Mouse (Mus musculus) hindbrain, embryonic 15.5 days (tissue): Measurements from ENCODE around the gene BC067074. TPM values are rescaled to one million over a fixed set of nuclear protein-coding genes. Genes with fewer than 3 reads are reported as not detected.
A peak's percentile ranks its signal among the peaks of the same experiment; 100 is the strongest.
"Not testable (repeated sequence)": the region's sequence is repeated elsewhere in the genome, so short reads cannot be mapped to it uniquely, and the experiment has no call there.

Experiments
- ATAC-seq: fragments of 200-750 bp; cut with Nextera tagmentation; 2 replicates; pipeline ENCODE4 v1.8.0; 2017; ENCODE audit warnings: low read depth, moderate number of reproducible peaks, moderate TSS enrichment; ENCODE audit not compliant: low FRiP score
- H3K27ac ChIP-seq: fragments of 300-500 bp; sonication (generic); replicated peaks from 2 replicates; pipeline ENCODE4 v1.5.1; 2015; ENCODE audit warnings: mild to moderate bottlenecking, inconsistent platforms
- H3K27me3 ChIP-seq: fragments of 300-500 bp; sonication (generic); 2 replicates; pipeline ENCODE4 v1.6.1; 2015; ENCODE audit warnings: control low read depth, inconsistent platforms
- H3K36me3 ChIP-seq: fragments of 300-500 bp; sonication (generic); 2 replicates; pipeline ENCODE4 v1.6.1; 2015; ENCODE audit warnings: control low read depth, inconsistent platforms
- H3K4me1 ChIP-seq: fragments of 300-500 bp; sonication (generic); replicated peaks from 2 replicates; pipeline ENCODE4 v1.6.1; 2015; ENCODE audit warnings: control low read depth, inconsistent platforms
- H3K4me2 ChIP-seq: fragments of 300-500 bp; sonication (generic); 2 replicates; pipeline ENCODE4 v1.6.1; 2015; ENCODE audit warnings: moderate library complexity, mild to moderate bottlenecking, inconsistent platforms
- H3K4me3 ChIP-seq: fragments of 300-500 bp; sonication (generic); 2 replicates; pipeline ENCODE4 v1.5.1; 2015; ENCODE audit warnings: mild to moderate bottlenecking, inconsistent platforms
- H3K9ac ChIP-seq: fragments of 300-500 bp; sonication (generic); 2 replicates; pipeline ENCODE4 v1.6.1; 2015; ENCODE audit warnings: inconsistent platforms
- H3K9me3 ChIP-seq: fragments of 300-500 bp; sonication (generic); 2 replicates; pipeline ENCODE4 v1.6.1; 2016; ENCODE audit warnings: control low read depth, inconsistent platforms
- WGBS: fragments of 180-500 bp; shearing (Covaris S2); methylation state at CpG from one replicate; pipeline ENCODE4 v1.1.7; 2015; 5-methylcytosine and 5-hydroxymethylcytosine counted together
- polyA plus RNA-seq: library from polyadenylated mRNA; unstranded; fragments of >200 nt; fragmentation: Nextera tagmentation; extraction: Ambion mirVana; gene quantifications from 2 replicates; pipeline ENCODE4 v1.2.1, GENCODE M21; 2015

Gene BC067074
- polyA plus RNA-seq: 1.1 TPM in 2 replicates

DNA sequence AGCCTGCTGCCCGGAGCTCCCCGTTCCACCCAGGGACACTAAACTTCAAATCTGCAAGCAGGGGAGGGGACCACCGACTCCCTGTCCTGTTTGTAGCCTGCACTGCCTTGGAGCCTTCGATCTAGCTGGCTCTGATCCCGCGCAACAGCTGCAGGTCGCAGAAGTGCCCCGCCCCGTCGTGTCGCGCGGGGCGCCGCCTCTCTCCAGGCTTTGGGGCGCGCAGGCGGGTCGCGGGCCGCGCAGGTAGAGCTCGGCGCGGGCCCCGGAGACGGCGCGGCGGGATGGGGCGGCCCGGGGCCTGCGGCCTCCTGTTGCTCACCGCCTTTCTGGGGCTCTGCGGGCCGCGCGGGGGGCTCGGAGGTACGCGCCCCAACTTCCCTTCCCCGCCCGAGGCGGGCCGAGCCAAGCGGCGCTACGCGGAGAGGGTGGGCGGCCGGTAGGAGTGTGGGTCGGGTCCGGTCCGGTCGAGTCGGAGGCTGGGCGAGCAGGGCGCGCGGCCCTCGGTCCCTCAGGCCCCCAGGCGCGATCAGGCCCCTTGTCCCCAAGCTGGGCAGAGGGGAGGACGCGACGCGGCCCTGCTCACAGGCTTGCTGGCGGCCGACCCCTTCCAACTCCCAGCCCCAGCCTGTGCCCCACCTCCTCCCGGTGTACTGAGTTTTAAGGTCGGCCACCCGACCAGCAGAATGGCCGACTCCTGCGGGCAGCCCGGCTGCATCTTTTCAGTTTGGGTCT, at the start of gene BC067074:
TSS of gene BC067074 (plus strand) at position 185 of the 732 bp plus-strand sequence.
- 1% methylated on average over 58 of the region's 75 CpGs for WGBS
- no peaks in the 10 kb centered on the region for H3K9me3 ChIP-seq
- H3K27me3 ChIP-seq: peaks cover 20% of the 10 kb centered on the region
- peak; percentile 79 for ATAC-seq
- H3K4me3 ChIP-seq: peak within 1 kb of the TSS; percentile 56
- H3K9ac ChIP-seq: peak within 1 kb of the TSS; percentile 47
- no peak within 1 kb of the TSS for H3K27ac ChIP-seq
- H3K36me3 ChIP-seq: no peaks in the 10 kb centered on the region
- peak within 1 kb of the TSS; percentile 93 for H3K4me2 ChIP-seq
- peaks cover 10% of the 10 kb centered on the region; the same call in 1 of the 2 replicates for H3K4me1 ChIP-seq

DNA sequence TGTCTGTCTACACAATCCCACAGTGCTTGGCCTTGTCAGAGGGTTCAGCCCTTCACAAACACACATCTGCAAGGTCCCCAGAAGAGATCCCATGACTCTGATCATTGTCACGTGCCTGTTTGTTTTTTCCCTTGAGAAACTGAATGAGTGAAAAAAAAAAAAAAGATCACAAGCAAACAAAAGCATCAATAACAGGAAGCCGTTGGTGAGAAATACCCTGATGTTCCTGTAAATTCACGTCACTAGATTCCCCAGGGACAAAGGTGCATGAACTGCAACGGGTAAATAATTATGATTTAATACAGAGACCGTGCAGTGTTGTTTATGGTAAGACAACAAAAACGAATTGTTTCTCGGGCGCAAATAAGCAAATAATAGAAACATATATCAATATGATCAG, 47.9 kb upstream of the BC067074 start:
- H3K27ac ChIP-seq: no peak overlapping the region
- no peaks in the 10 kb centered on the region for H3K4me1 ChIP-seq
- H3K4me3 ChIP-seq: no peak overlapping the region
- H3K9ac ChIP-seq: no peak overlapping the region
- no peaks in the 10 kb centered on the region for H3K9me3 ChIP-seq
- H3K27me3 ChIP-seq: no peaks in the 10 kb centered on the region
- WGBS: 68% methylated on average over 8 of the region's 8 CpGs
- H3K4me2 ChIP-seq: no peak overlapping the region
- no peaks in the 10 kb centered on the region for H3K36me3 ChIP-seq
- ATAC-seq: no peak

DNA sequence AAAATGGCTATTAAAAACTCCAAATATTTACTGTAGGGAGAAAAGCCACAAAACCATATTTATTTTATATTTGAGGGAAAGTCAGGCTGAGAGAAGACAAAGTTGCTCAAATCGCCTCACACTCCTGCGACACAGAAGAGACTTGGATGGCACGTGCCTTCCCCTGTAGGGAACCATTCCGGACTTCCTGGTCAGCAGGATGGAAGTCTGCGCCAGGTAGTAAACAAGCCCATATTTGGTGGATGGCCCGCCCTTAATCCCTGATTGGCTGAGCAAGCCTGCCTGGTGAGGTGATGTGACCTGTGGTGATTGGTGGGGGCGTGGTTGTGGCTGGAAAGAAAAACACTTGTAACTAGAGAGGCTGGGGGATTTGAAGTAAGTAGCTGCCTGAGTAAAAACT, 40.4 kb upstream of the BC067074 start:
- not testable (repeated sequence) for H3K36me3 ChIP-seq, H3K4me1 ChIP-seq, H3K27me3 ChIP-seq, ATAC-seq, H3K4me2 ChIP-seq, H3K4me3 ChIP-seq, H3K9ac ChIP-seq, H3K9me3 ChIP-seq, H3K27ac ChIP-seq
- WGBS: 90% methylated on average over 7 of the region's 7 CpGs

DNA sequence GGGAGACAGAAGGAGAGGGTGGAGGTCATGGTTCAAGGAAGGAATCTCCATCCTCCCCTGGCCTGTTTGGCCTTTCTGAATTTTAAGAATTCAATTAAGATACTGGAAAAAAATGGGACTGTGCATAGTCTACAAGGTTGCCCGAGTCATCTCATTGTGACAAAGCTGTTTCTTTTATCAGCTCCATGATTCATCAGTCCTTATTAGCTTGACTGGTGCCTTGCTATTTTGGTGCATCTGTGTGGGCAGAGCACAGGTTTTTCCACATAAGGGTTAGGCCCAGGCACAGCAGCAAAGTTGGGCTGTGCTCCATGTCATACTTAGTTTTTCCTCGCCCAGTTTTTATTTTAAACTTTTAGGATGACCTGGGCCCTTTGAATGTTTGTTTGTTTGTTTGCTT, 36.2 kb upstream of the BC067074 start:
- Histone ChIP-seq H3K27ac (no peak overlapping the region), H3K36me3 (no peaks in the 10 kb centered on the region), H3K4me1 (no peaks in the 10 kb centered on the region), H3K27me3 (no peaks in the 10 kb centered on the region), H3K9me3 (no peaks in the 10 kb centered on the region), H3K4me2 (no peak overlapping the region), H3K9ac (no peak overlapping the region), H3K4me3 (no peak overlapping the region)
- WGBS: 93% methylated on average over 2 of the region's 2 CpGs
- no peak for ATAC-seq

DNA sequence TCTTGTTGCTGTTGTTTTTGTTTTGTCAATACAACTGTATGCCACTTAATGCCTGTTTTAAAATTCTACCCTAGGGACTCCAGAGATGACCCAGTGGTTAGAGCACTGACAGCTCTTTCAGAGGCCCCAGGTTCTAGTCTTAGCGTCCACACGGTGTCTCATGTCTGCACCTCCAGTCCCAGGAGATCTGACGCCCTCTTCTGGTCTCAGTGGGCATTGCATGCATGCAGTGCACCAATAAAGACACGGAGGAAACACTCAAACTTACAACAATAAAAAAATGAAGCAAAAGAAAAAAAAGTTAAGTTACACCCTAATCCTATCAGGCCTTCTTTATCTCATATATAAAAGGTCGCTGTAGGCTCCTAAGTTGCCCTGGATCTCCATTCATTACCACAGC, 35.8 kb upstream of the BC067074 start:
- no peaks in the 10 kb centered on the region for H3K4me1 ChIP-seq
- ATAC-seq: no peak
- no peaks in the 10 kb centered on the region for H3K9me3 ChIP-seq
- H3K27ac ChIP-seq: no peak overlapping the region
- 43% methylated on average over 5 of the region's 5 CpGs for WGBS
- H3K4me2 ChIP-seq: no peak overlapping the region
- H3K9ac ChIP-seq: no peak overlapping the region
- H3K27me3 ChIP-seq: no peaks in the 10 kb centered on the region
- H3K4me3 ChIP-seq: no peak overlapping the region
- no peaks in the 10 kb centered on the region for H3K36me3 ChIP-seq

DNA sequence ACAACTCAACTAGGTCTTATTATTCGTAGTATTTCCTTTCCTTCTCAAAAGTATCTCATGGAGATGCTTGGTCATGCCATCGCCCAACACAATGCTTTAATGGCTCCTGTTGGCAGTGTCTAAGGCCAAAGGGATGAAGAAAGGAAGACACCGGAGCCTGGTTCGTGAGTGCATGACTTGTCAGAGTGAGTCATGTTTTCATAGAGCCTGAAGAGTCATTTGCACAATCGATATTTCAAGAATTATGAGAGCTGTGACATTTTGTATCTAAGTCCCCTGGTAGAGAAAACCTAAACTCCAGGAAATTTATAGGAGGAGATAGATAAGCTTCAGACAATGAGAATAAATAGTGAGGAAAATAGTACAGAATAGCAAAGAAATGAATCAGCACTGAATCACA, 33.7 kb upstream of the BC067074 start:
- ATAC-seq: no peak
- H3K4me3 ChIP-seq: no peak overlapping the region
- H3K36me3 ChIP-seq: no peaks in the 10 kb centered on the region
- no peak overlapping the region for H3K9ac ChIP-seq
- no peak overlapping the region for H3K27ac ChIP-seq
- no peaks in the 10 kb centered on the region for H3K9me3 ChIP-seq
- H3K4me2 ChIP-seq: no peak overlapping the region
- H3K27me3 ChIP-seq: no peaks in the 10 kb centered on the region
- H3K4me1 ChIP-seq: no peaks in the 10 kb centered on the region
- WGBS: 93% methylated on average over 5 of the region's 5 CpGs

DNA sequence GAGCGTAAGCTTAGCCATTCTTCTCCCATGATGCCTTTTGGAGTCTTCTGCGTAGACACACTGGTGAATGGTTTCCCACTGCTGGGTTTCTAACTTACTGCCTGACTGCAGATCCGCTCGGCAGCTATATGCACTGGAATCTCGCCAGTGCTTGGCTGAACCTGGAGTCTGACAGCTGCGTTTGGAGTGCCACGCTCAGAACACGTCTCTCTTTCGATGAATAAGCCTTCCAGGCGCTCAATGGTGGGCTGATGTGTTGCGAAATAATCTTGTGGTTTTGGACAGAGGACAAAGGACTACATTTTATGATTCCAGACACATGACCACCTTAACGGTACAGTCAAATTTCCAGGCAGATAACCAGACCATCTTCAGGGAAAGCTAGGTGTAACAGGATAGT, 30.1 kb upstream of the BC067074 start:
- no peak overlapping the region for H3K4me3 ChIP-seq
- H3K9me3 ChIP-seq: no peaks in the 10 kb centered on the region
- 67% methylated on average over 12 of the region's 12 CpGs for WGBS
- H3K36me3 ChIP-seq: no peaks in the 10 kb centered on the region
- no peaks in the 10 kb centered on the region for H3K27me3 ChIP-seq
- ATAC-seq: peak; percentile 30; the same call in 1 of the 2 replicates
- no peak overlapping the region; the same call in 1 of the 2 replicates for H3K27ac ChIP-seq
- no peak overlapping the region for H3K9ac ChIP-seq
- peak overlapping the region; percentile 14; the same call in 1 of the 2 replicates for H3K4me2 ChIP-seq
- no peaks in the 10 kb centered on the region for H3K4me1 ChIP-seq

DNA sequence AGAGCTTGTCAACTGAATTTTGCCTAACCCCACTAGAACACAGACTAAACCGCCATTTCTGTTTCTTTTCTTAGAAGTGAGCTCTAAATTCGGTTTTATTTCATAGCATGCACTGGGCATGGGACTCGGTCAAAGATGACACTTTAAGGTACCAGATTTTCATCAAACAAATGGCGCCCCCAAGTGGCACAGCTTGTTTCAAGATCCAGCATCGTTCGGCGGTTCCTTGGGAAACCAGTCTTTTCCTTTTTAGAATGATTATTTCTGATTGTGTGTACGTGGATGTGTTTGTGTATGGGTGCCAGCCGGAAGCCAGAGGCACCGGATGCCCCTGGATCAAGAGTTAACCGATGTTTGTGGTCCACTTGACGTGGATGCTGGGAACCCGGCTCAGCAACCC, 27.7 kb upstream of the BC067074 start:
- H3K36me3 ChIP-seq: no peaks in the 10 kb centered on the region
- no peaks in the 10 kb centered on the region for H3K4me1 ChIP-seq
- H3K9me3 ChIP-seq: no peaks in the 10 kb centered on the region
- H3K9ac ChIP-seq: no peak overlapping the region
- H3K27ac ChIP-seq: no peak overlapping the region
- H3K4me2 ChIP-seq: no peak overlapping the region
- WGBS: 31% methylated on average over 13 of the region's 13 CpGs
- no peak overlapping the region for H3K4me3 ChIP-seq
- no peaks in the 10 kb centered on the region for H3K27me3 ChIP-seq
- no peak for ATAC-seq

DNA sequence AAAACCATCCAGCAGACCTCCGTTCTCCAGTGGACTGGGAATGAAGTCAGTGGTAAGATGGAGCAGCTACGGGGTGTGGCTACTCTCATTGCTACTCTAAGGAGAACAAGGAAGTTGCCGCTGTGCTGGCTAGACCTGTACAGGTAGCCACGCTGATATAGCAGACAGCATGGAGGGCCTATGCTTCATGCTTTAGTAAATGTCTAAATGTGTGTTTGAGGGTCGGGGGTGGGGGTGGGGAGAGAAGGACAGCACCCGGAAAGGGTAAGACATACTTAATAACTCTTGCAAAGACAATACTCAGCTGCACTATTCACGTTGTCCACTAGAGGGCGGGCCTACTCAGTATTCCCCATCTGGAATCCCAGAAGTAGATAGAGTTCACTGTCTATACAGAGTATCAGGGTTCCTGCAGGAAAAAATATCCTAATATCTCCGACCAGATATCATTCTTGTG, 26.4 kb upstream of the BC067074 start:
- H3K36me3 ChIP-seq: no peaks in the 10 kb centered on the region
- H3K27ac ChIP-seq: no peak overlapping the region
- peak overlapping the region; percentile 10 for H3K4me2 ChIP-seq
- H3K4me1 ChIP-seq: no peaks in the 10 kb centered on the region
- ATAC-seq: peak; percentile 59; the same call in 1 of the 2 replicates
- H3K4me3 ChIP-seq: no peak overlapping the region
- 35% methylated on average over 9 of the region's 9 CpGs for WGBS
- no peak overlapping the region for H3K9ac ChIP-seq
- no peaks in the 10 kb centered on the region for H3K27me3 ChIP-seq
- H3K9me3 ChIP-seq: no peaks in the 10 kb centered on the region

DNA sequence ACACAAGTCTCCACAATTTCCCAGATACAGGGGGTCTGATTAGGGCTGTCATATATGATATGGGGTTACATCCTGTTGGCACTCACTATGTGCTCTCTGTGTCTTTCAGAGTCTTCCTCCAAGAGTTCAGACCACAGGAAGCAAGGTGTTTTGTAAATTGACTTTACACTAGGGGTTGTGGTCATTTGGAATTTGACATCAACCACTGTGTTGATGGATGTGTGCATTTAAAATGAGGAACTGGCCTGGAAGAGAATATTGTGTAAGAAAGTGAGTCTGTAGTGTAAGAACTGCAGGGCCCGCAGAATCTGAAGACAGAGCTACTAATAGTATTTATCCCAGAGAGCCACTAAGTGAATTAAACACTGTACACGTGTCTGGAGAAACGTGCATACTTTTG, 25.8 kb upstream of the BC067074 start:
- Histone ChIP-seq H3K9ac (no peak overlapping the region), H3K36me3 (no peaks in the 10 kb centered on the region), H3K27me3 (no peaks in the 10 kb centered on the region), H3K4me1 (no peaks in the 10 kb centered on the region), H3K4me2 (no peak overlapping the region), H3K27ac (no peak overlapping the region), H3K9me3 (no peaks in the 10 kb centered on the region), H3K4me3 (no peak overlapping the region)
- ATAC-seq: no peak
- WGBS: 74% methylated on average over 3 of the region's 3 CpGs

DNA sequence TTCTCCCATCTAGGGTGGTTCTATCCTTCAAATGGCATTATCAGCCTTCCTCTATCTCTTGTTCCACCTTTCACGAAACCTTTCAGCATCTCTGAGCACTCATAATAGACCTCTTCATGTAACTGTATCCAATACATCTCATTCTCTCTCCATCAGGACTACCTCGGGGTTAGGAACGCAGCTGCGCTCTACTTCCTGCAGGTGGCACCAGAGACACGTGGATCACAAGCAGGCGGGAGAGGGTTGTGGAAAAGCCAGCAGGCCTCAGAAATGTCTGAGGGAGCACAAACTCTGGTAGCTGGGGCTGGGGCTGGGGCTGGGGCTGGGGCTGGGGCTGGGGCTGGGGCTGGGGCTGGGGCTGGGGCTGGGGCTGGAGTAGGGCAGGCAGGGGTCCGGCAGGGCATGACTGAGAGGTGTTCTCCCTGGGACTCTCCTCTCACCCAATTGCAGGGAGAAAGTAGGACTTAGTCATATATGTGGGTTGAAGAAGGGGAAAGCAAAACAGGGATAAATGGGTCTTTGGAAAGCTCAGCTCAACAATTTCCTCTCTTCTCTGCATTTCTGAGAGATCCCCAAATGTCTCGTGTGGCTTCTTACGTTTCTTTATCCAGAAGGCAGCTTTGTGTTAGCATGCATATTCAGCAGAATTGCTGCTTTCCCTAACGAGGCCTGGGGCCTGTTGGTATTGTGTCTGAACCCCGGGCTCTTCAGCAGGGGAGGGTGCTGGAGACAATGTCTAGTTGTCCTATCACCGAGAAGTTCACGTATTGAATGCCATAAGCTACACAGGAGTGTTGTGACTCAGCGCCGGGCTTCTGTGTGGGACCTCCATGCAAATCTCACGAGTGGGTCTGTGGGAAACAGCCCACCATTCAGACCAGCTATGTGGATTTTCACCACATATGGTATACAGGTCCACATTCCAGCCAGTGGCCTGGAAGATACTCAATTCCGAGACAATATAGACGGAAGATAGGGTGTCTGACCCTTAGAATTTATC, 22.9 kb upstream of the BC067074 start:
- no peaks in the 10 kb centered on the region for H3K27me3 ChIP-seq
- H3K36me3 ChIP-seq: no peaks in the 10 kb centered on the region
- H3K4me2 ChIP-seq: no peak overlapping the region
- H3K9me3 ChIP-seq: no peaks in the 10 kb centered on the region
- 44% methylated on average over 18 of the region's 18 CpGs for WGBS
- no peak overlapping the region for H3K27ac ChIP-seq
- H3K9ac ChIP-seq: no peak overlapping the region
- peak; percentile 83 for ATAC-seq
- H3K4me1 ChIP-seq: no peaks in the 10 kb centered on the region
- H3K4me3 ChIP-seq: no peak overlapping the region

DNA sequence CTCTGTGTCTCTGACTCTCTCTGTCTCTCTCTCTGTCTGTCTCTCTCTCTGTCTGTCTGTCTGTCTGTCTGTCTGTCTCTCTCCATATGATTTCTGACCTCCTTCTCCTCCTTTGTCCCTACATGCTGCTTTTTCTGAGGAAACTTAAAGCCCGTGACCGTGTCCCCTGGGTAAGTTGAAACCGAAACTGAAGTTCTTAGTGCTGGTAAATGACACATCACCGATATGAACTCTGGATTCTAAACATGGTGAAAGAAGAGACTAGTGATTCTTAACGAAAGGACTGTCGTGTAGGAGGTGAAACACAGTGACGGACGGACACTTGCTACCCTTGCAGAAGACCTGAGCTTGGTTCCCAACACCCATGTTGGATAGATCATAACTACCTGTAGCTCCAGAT, 21.8 kb upstream of the BC067074 start:
- H3K4me3 ChIP-seq: no peak overlapping the region
- H3K4me1 ChIP-seq: no peaks in the 10 kb centered on the region
- no peak for ATAC-seq
- H3K9me3 ChIP-seq: no peaks in the 10 kb centered on the region
- no peaks in the 10 kb centered on the region for H3K36me3 ChIP-seq
- 96% methylated on average over 8 of the region's 8 CpGs for WGBS
- H3K27ac ChIP-seq: no peak overlapping the region
- H3K27me3 ChIP-seq: no peaks in the 10 kb centered on the region
- no peak overlapping the region for H3K9ac ChIP-seq
- no peak overlapping the region for H3K4me2 ChIP-seq
